Mouse (Mus musculus): ENCODE data around the gene Gm8232. TPM values are rescaled to one million over a fixed set of nuclear protein-coding genes. Genes with fewer than 3 reads are reported as not detected.
"Not testable (repeated sequence)": the region's sequence is repeated elsewhere in the genome, so short reads cannot be mapped to it uniquely, and the experiment has no call there.

The Gm8232 gene
- polyA plus RNA-seq (2015; fragmentation: Nextera tagmentation; extraction: Ambion mirVana): not detected in 2 replicates

- not testable (repeated sequence) for H3K9me3 ChIP-seq (replicated peaks); H3K4me1 ChIP-seq (replicated peaks); H3K4me2 ChIP-seq; H3K4me3 ChIP-seq; H3K9ac ChIP-seq; H3K27me3 ChIP-seq; H3K27ac ChIP-seq; H3K36me3 ChIP-seq; ATAC-seq (replicated peaks; ENCODE audit: insufficient number of reproducible peaks, insufficient read depth, low FRiP score, low read depth)
- 75% methylated on average over 3 of the region's 3 CpGs for WGBS
Observed at GRCm38 (mm10) chr14:44433335-44433734, at the start of gene Gm8232. TSS of gene Gm8232 (plus strand) at chr14:44433635.

GRCm38 (mm10) chr14:44384233-44384632 lies 49.2 kb upstream of the Gm8232 start:
- H3K27ac ChIP-seq; H3K4me1 ChIP-seq (replicated peaks); H3K9me3 ChIP-seq (replicated peaks); H3K27me3 ChIP-seq; H3K4me3 ChIP-seq; ATAC-seq (replicated peaks; ENCODE audit: insufficient number of reproducible peaks, insufficient read depth, low FRiP score, low read depth); H3K4me2 ChIP-seq; H3K36me3 ChIP-seq; H3K9ac ChIP-seq: not testable (repeated sequence)
- WGBS: 77% methylated on average over 4 of the region's 4 CpGs

DNA sequence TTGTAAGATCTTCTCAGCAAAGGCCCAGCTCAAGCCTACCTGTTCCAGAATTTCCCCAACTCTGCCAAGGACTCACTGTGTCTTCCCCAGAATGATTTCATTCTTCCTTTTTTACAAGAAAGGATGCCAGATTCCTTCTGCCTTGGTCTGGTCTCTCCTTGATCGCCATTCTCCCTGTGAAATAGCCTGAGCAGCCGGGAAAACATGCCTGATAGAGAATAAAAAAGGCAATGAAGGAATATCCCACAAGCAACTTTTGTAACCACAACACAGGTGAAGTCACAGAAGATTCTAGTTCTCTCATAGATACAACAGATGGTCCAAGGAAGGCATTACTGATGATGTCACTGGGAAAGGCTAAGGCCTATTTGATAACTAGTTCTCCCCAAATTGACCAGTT lies 22.8 kb upstream of the Gm8232 start, which contains the start of gene Gm3371:
Gene Gm3371, minus strand, starts transcription at position 101 of the 400 bp plus-strand sequence.
- ATAC-seq (replicated peaks; ENCODE audit: insufficient number of reproducible peaks, insufficient read depth, low FRiP score, low read depth); H3K4me2 ChIP-seq; H3K36me3 ChIP-seq; H3K9me3 ChIP-seq (replicated peaks); H3K4me3 ChIP-seq; H3K4me1 ChIP-seq (replicated peaks); H3K27me3 ChIP-seq; H3K27ac ChIP-seq; H3K9ac ChIP-seq: not testable (repeated sequence)
- no CpG with 5 or more reads among the region's 2 CpGs for WGBS

Other genes with a start within 250 kb of the Gm8232 start
- gene Gm8212, start 236.0 kb upstream of the Gm8232 start, polyA plus RNA-seq (2015; fragmentation: Nextera tagmentation; extraction: Ambion mirVana): not detected in 2 replicates
- gene 4930503E14Rik, start 220.4 kb upstream of the Gm8232 start, polyA plus RNA-seq (2015; fragmentation: Nextera tagmentation; extraction: Ambion mirVana): not detected in 2 replicates
- gene Gm8220, start 148.1 kb upstream of the Gm8232 start, polyA plus RNA-seq (2015; fragmentation: Nextera tagmentation; extraction: Ambion mirVana): not detected in 2 replicates
- not detected in 2 replicates for gene Gm5930, start 95.1 kb upstream of the Gm8232 start, polyA plus RNA-seq (2015; fragmentation: Nextera tagmentation; extraction: Ambion mirVana)
- gene Gm8229, start 68.3 kb upstream of the Gm8232 start, polyA plus RNA-seq (2015; fragmentation: Nextera tagmentation; extraction: Ambion mirVana): not detected in 2 replicates
- gene Gm3371, start 22.9 kb upstream of the Gm8232 start, polyA plus RNA-seq (2015; fragmentation: Nextera tagmentation; extraction: Ambion mirVana): not detected in 2 replicates
- gene BC061237, start 58.8 kb downstream of the Gm8232 start, polyA plus RNA-seq (2015; fragmentation: Nextera tagmentation; extraction: Ambion mirVana): not detected in 2 replicates
- gene Gm17093, start 84.6 kb downstream of the Gm8232 start, polyA plus RNA-seq (2015; fragmentation: Nextera tagmentation; extraction: Ambion mirVana): not detected in 2 replicates
- not detected in 2 replicates for gene Gm8247, start 149.5 kb downstream of the Gm8232 start, polyA plus RNA-seq (2015; fragmentation: Nextera tagmentation; extraction: Ambion mirVana)
- gene Gm5624, start 194.3 kb downstream of the Gm8232 start, polyA plus RNA-seq (2015; fragmentation: Nextera tagmentation; extraction: Ambion mirVana): not detected in 2 replicates

Measured in heart, embryonic 15.5 days (tissue).